Mouse (Mus musculus) cerebellum, adult 2 months (tissue): Measurements from ENCODE around the gene Stam2. TPM values are rescaled to one million over a fixed set of nuclear protein-coding genes. Genes with fewer than 3 reads are reported as not detected.
A peak's percentile ranks its signal among the peaks of the same experiment; 100 is the strongest.

Experiments
- DNase-seq, 2 experiments: peaks; one replicate each; pipeline ENCODE4 v3.0.0; 2021
- H3K27ac ChIP-seq: fragments of 200-500 bp; 2 replicates; pipeline ENCODE4 v1.5.1; 2012; ENCODE audit warnings: low read length, control low read depth, inconsistent platforms; ENCODE audit not compliant: insufficient read depth
- H3K27me3 ChIP-seq: fragments of 200-500 bp; 2 replicates; pipeline ENCODE4 v1.6.1; 2012; ENCODE audit warnings: inconsistent platforms, mild to moderate bottlenecking, low read length, moderate library complexity; ENCODE audit not compliant: control insufficient read depth, insufficient read depth
- H3K4me1 ChIP-seq: fragments of 200-500 bp; 2 replicates; pipeline ENCODE4 v1.6.1; 2011; ENCODE audit warnings: low read length; ENCODE audit not compliant: control insufficient read depth, insufficient read depth
- H3K4me3 ChIP-seq: fragments of 200-500 bp; replicated peaks from 2 replicates; pipeline ENCODE3; 2011; ENCODE audit warnings: mild to moderate bottlenecking, low read depth, low read length, control low read depth; ENCODE audit not compliant: insufficient read depth
- CTCF ChIP-seq: fragments of 200-500 bp; IDR thresholded peaks from 2 replicates; pipeline ENCODE4 v1.5.1; 2011; ENCODE audit warnings: low read depth, mild to moderate bottlenecking, control low read depth, low read length, moderate library complexity, borderline replicate concordance; ENCODE audit not compliant: insufficient read depth
- POLR2A ChIP-seq: fragments of 200-500 bp; IDR thresholded peaks from 2 replicates; pipeline ENCODE4 v1.6.1; 2011; ENCODE audit warnings: low read length, control low read depth, borderline replicate concordance; ENCODE audit not compliant: insufficient read depth
- WGBS: fragments of 180-500 bp; shearing (Covaris S2); methylation state at CpG from one replicate; pipeline ENCODE4 v1.1.7; 2018; 5-methylcytosine and 5-hydroxymethylcytosine counted together
- polyA plus RNA-seq: library from polyadenylated mRNA; depleted of rRNA; stranded (reverse); fragments of >200 nt; gene quantifications from 2 replicates; pipeline ENCODE4 v1.2.3, GENCODE M21; 2012; rRNA removed

Gene Stam2
- 11.2 and 13.2 TPM in 2 replicates for polyA plus RNA-seq

DNA sequence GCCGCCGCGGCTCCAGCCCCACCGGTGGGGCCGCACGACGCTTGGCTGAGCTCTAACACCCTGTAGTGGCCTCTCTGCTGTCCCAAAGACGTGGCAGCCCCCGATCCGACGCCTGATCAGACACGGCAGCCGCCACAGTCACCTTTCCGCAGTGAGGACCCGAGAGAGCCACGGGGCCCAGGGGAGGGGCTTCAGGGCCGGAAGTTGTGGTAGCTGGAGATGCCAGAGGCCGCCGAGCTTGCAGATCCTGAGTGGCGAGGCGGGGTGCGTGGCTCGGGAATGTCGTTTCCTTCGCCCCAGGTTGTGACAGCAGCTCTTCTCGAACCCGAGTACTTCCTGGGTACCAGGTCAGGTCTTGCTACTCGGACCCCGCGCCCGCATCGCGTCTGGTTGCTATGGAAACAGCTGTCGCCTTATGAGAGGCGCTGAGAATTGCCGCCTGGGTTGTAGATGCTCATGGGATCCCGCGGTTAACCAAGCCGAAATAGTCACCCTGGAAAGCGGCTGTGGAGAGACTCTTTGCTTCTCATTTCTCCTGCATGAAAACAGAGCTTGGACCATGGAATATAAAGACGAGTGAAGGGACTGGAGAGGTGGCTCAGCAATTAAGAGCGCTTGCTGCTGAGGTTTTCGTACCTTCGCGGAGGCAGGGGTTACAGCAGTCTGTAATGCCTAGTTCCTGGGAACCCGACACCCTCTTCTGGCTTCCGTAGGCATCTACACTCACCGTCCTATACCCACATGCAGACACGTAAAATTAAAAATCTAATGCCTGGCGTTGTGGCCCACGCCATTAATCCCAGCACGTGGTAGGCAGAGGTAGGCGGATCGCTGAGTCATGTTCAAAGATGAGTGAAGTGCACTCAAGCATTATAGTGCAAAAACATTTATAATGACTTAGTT lies at the start of gene Stam2:
Gene Stam2, minus strand, starts transcription at position 26 of the 903 bp plus-strand sequence.
- no peaks in the 10 kb centered on the region for H3K27me3 ChIP-seq
- H3K4me1 ChIP-seq, result no peaks in the 10 kb centered on the region
- peak within 1 kb of the TSS; percentile 90 for H3K27ac ChIP-seq
- peak; percentile 80 to 89 for DNase-seq
- 7% methylated on average over 54 of the region's 54 CpGs for WGBS
- H3K4me3 ChIP-seq, result peak within 1 kb of the TSS; percentile 77
- TF ChIP-seq CTCF (no peak), POLR2A (peak; percentile 60; the same call in 1 of the 2 replicates)

DNA sequence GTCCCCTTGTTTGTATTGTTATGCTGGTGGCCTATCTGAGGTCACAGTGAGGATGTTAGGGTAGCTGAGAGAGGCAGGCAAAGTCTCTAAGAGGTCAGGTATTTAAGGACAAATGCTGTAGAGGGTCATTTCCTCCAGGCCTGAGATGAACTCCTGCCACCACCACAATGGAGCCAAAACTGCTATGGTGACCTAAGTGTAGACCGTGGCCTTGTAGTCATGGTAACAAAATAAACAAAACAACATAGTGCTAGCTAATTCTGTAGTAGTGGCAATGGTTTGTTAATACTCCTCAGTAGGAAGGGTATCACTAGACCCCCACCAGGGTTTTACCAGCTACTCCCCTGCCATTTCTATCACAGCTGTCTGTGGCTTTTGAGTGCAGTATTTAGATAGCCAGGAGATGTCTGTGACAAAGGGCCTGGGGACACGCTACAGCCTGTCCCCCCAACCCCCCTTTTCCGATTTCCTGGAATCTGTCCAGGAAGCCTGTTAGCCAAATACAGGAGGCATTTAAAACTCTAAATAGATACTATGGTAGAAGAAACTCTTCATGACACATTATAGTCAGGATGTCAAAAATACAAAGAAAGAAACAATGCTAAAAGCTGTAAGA lies 43.1 kb upstream of the Stam2 start:
- H3K4me3 ChIP-seq, result no peak overlapping the region
- TF ChIP-seq POLR2A, result no peak
- no peak for TF ChIP-seq CTCF
- H3K27me3 ChIP-seq, result no peaks in the 10 kb centered on the region
- no peaks in the 10 kb centered on the region for H3K4me1 ChIP-seq
- WGBS, result 21% methylated on average over 3 of the region's 3 CpGs
- no peak for DNase-seq
- no peak overlapping the region for H3K27ac ChIP-seq

DNA sequence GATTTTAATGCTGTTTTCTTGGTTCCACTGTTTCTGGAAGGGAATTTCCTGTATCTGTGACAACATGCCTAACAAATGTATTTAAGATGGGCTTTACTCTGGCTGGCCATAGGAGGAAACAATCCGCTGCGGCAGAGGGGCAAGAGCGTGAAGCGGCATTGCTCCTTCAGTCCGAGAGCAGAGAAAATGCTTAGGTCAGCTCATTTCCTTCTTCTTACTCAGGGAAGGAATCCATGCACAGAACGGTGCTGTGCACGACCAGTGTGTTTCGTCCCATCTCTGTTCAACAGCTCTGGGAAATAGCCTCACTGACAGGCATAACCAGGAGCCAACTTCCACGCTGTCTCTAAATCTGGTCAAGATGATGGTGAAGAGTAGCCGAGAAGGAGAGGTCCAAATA lies 37.9 kb upstream of the Stam2 start:
- 85% methylated on average over 10 of the region's 10 CpGs for WGBS
- TF ChIP-seq CTCF, result no peak
- no peak for TF ChIP-seq POLR2A
- no peak overlapping the region for H3K4me3 ChIP-seq

DNA sequence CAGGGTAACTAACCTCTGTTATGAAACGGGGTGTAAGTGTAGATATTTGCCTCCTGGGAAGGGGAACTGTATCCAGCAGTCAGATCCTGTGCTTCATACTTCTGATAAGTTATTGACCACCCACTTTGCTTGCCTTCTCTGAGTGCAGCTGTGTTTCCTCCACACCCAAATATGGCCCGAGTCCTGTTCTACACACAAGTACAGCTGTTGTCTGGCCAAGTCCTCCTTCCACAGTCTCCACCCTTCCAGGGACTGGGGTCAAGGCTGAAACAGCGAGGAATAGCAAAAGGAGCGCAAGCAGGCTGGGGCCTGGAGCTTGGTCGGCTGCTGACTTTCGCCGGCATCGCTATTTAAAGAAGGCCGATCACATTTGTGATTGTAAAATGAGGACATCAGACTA lies 37.3 kb upstream of the Stam2 start:
- no peaks in the 10 kb centered on the region for H3K4me1 ChIP-seq
- H3K4me3 ChIP-seq, result no peak overlapping the region
- no peaks in the 10 kb centered on the region for H3K27me3 ChIP-seq
- WGBS, result 69% methylated on average over 9 of the region's 9 CpGs
- TF ChIP-seq CTCF, result no peak
- TF ChIP-seq POLR2A, result no peak
- no peak overlapping the region for H3K27ac ChIP-seq
- no peak for DNase-seq

More for the DNA sequence above, 37.9 kb upstream of the Stam2 start:
- H3K27me3 ChIP-seq, result no peaks in the 10 kb centered on the region
- no peak overlapping the region for H3K27ac ChIP-seq
- no peak for DNase-seq
- no peaks in the 10 kb centered on the region for H3K4me1 ChIP-seq

DNA sequence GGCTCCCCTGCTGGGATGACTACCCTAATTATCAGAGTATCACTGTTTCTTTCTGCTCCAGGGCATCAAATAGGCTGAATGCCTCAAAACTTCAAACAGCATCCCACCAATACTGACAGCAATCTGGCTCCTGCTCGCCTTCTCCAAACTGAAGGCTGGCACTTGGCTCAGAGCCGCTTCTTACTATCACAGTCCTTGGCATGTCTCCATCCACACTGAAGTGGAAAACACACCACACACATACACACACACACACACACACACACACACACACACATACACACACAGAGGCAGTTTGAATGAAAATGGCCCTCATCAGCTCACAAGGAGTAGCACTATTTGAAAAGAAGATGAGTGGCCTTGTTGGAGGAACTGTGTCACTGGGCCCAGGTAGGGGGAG lies 35.8 kb upstream of the Stam2 start:
- no peak overlapping the region for H3K4me3 ChIP-seq
- H3K27ac ChIP-seq, result no peak overlapping the region
- DNase-seq, result no peak
- 49% methylated on average over 2 of the region's 2 CpGs for WGBS
- H3K4me1 ChIP-seq, result no peaks in the 10 kb centered on the region
- TF ChIP-seq CTCF (no peak), POLR2A (no peak)
- H3K27me3 ChIP-seq, result no peaks in the 10 kb centered on the region

DNA sequence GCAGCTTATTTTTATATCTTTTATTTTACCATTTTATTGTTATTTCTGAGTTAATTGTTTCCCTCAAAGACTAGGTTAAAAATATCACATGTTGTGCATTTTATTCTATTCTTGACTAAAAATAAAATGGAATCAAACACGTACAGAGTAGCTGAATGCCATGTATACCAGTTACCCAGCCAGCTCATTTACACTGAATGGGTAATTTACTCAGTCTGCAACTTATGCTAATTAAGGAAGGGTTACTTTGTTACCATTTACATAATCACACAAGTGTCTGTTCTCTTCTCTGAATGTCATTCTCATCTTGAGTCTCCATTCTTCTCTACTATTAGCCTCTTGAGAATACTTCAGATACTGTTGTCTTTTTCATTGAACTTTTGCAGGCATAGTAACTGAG lies 32.3 kb upstream of the Stam2 start:
- no peak for DNase-seq
- no peak overlapping the region for H3K27ac ChIP-seq
- 21% methylated on average over 1 of the region's 1 CpGs for WGBS
- TF ChIP-seq CTCF (no peak), POLR2A (no peak)
- H3K4me1 ChIP-seq, result no peaks in the 10 kb centered on the region
- no peak overlapping the region for H3K4me3 ChIP-seq
- H3K27me3 ChIP-seq, result no peaks in the 10 kb centered on the region

DNA sequence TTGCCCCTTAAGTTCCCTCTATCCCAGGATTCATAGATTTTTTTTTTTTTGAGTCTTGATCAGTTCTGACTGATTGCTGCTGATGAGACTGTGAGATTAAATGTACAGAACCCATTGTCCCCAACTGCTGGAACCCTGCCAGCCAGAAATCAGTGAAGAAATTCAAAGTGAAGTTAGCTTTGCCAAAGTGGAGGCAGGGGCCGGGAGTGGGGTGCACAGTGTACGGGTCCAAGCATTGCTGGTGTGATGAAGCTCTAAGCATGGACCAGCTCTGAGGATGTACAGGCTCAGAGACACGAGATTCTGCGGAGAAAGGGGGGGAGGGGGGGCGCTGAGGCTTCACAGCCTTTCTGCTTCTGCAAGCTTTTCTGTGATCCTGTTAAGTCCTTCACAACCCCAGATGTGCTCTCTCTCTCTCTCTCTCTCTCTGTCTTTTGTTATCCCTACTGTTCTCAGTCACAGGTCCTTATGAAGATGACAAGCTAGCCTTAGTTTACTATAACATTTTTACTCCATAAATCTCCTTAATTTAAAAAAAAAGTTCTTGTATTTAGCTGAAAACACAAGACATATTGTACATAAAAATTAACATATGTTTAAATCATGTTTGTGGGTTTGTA lies 30.8 kb upstream of the Stam2 start:
- Histone ChIP-seq H3K4me3 (no peak overlapping the region), H3K4me1 (no peaks in the 10 kb centered on the region), H3K27me3 (no peaks in the 10 kb centered on the region), H3K27ac (no peak overlapping the region)
- TF ChIP-seq POLR2A (no peak), CTCF (no peak)
- 12% methylated on average over 5 of the region's 5 CpGs for WGBS
- DNase-seq, result no peak
